Mouse (Mus musculus) heart, embryonic 11.5 days (tissue): Measurements from ENCODE around the gene Egflam. TPM values are rescaled to one million over a fixed set of nuclear protein-coding genes. Genes with fewer than 3 reads are reported as not detected.

Source experiments
- ATAC-seq: fragments of 200-750 bp; cut with Nextera tagmentation; replicated peaks from 2 replicates; pipeline ENCODE4 v1.8.0; 2017; ENCODE audit warnings: moderate library complexity; ENCODE audit not compliant: insufficient number of reproducible peaks, low FRiP score, low TSS enrichment
- H3K27ac ChIP-seq: fragments of 300-500 bp; sonication (generic); 2 replicates; pipeline ENCODE4 v1.5.1; 2014; ENCODE audit warnings: mild to moderate bottlenecking, low read depth, low read length
- H3K27me3 ChIP-seq: fragments of 300-500 bp; sonication (generic); 2 replicates; pipeline ENCODE4 v1.6.1; 2014; ENCODE audit warnings: mild to moderate bottlenecking, low read length, mixed read lengths; ENCODE audit not compliant: control insufficient read depth, insufficient read depth
- H3K36me3 ChIP-seq: fragments of 300-500 bp; sonication (generic); 2 replicates; pipeline ENCODE4 v1.6.1; 2014; ENCODE audit warnings: mild to moderate bottlenecking, low read length, moderate library complexity, mixed read lengths; ENCODE audit not compliant: control insufficient read depth, insufficient read depth
- H3K4me1 ChIP-seq: fragments of 300-500 bp; sonication (generic); 2 replicates; pipeline ENCODE4 v1.6.1; 2014; ENCODE audit warnings: low read length; ENCODE audit not compliant: control insufficient read depth, insufficient read depth
- H3K4me2 ChIP-seq: fragments of 300-500 bp; sonication (generic); 2 replicates; pipeline ENCODE4 v1.6.1; 2014; ENCODE audit warnings: mild to moderate bottlenecking, moderate library complexity
- H3K4me3 ChIP-seq: fragments of 300-500 bp; sonication (generic); 2 replicates; pipeline ENCODE4 v1.5.1; 2014; ENCODE audit warnings: low read depth, low read length
- H3K9ac ChIP-seq: fragments of 300-500 bp; sonication (generic); 2 replicates; pipeline ENCODE4 v1.6.1; 2014; ENCODE audit warnings: mild to moderate bottlenecking, low read depth, low read length, moderate library complexity
- H3K9me3 ChIP-seq: fragments of 300-500 bp; sonication (generic); replicated peaks from 2 replicates; pipeline ENCODE4 v1.6.1; 2016; ENCODE audit warnings: low read length; ENCODE audit not compliant: control insufficient read depth
- WGBS: fragments of 180-500 bp; shearing (Covaris S2); extraction: QIAGEN DNeasy Blood & Tissue Kit; methylation state at CpG from one replicate; pipeline ENCODE4 v1.1.7; 2014; ENCODE audit not compliant: insufficient replicate concordance; 5-methylcytosine and 5-hydroxymethylcytosine counted together
- polyA plus RNA-seq: library from polyadenylated mRNA; unstranded; fragments of >200 nt; fragmentation: Nextera tagmentation; extraction: Ambion mirVana; gene quantifications from 2 replicates; pipeline ENCODE4 v1.2.1, GENCODE M21; 2014

The Egflam gene
- polyA plus RNA-seq, 1 experiment from 2014 or later = 7.8 TPM

GRCm38 (mm10) chr15:7315539-7315938 lies 82.7 kb downstream of the Egflam start:
- no peak overlapping the region for H3K4me3 ChIP-seq
- no peak overlapping the region for H3K9ac ChIP-seq
- H3K4me2 ChIP-seq = no peak overlapping the region
- no peak for ATAC-seq
- no peaks in the 10 kb centered on the region for H3K4me1 ChIP-seq
- H3K27ac ChIP-seq = no peak overlapping the region
- H3K36me3 ChIP-seq = no peaks in the 10 kb centered on the region
- no peaks in the 10 kb centered on the region for H3K27me3 ChIP-seq
- H3K9me3 ChIP-seq = no peaks in the 10 kb centered on the region
- 69% methylated on average over 9 of the region's 9 CpGs for WGBS

GRCm38 (mm10) chr15:7308711-7309110 lies 89.5 kb downstream of the Egflam start:
- Histone ChIP-seq H3K4me2 (no peak overlapping the region), H3K9me3 (no peaks in the 10 kb centered on the region), H3K27me3 (no peaks in the 10 kb centered on the region), H3K27ac (no peak overlapping the region), H3K9ac (no peak overlapping the region), H3K4me3 (no peak overlapping the region), H3K36me3 (no peaks in the 10 kb centered on the region), H3K4me1 (no peaks in the 10 kb centered on the region)
- 78% methylated on average over 4 of the region's 4 CpGs for WGBS
- no peak for ATAC-seq

DNA sequence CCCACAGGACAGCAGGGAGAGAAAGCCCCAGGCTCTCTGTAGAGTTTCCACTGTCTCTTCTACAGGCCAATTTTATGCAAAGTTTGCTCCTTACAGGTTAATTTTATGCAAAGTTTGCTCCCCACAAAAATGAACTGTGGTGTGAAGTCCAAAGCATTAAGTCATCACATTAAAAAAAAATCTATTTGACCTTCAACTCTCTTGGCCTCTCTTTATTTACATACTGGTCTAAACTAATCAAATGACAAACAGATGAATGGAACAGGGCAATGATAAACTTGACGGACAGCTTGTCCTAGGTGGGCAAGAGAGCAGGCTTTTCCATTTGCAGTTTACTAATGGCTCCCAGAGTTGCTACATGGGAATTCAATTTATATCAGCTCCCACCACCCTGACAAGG lies 98.3 kb downstream of the Egflam start:
- Histone ChIP-seq H3K27me3 (no peaks in the 10 kb centered on the region), H3K4me3 (no peak overlapping the region), H3K36me3 (no peaks in the 10 kb centered on the region), H3K9me3 (no peaks in the 10 kb centered on the region), H3K4me1 (no peaks in the 10 kb centered on the region), H3K27ac (no peak overlapping the region), H3K9ac (no peak overlapping the region), H3K4me2 (no peak overlapping the region)
- no peak for ATAC-seq
- 64% methylated on average over 1 of the region's 1 CpGs for WGBS

DNA sequence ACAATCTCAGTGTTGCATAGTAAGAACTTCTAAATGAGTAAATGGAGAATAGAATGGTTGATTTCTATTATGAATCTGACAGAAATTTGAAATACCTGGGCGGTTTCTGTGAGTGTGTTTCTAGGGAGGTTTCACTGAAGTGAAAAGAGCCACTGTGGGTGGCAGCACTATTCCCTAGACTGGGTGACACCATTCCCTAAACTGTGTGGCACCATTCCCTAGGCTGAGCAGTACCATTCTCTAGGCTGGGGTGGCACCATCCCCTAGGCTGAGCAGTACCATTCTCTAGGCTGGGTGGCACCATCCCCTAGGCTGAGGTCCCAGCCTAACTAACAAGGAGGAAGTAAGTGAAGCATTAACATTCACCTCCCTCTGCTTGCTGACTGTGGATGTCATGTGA lies 103.0 kb downstream of the Egflam start:
- no peak for ATAC-seq
- Histone ChIP-seq H3K4me3 (no peak overlapping the region), H3K4me2 (no peak overlapping the region), H3K27me3 (no peaks in the 10 kb centered on the region), H3K27ac (no peak overlapping the region), H3K4me1 (no peaks in the 10 kb centered on the region), H3K9ac (no peak overlapping the region), H3K36me3 (no peaks in the 10 kb centered on the region), H3K9me3 (no peaks in the 10 kb centered on the region)
- whole genome bisulfite sequencing = 85% methylated on average over 1 of the region's 1 CpGs

DNA sequence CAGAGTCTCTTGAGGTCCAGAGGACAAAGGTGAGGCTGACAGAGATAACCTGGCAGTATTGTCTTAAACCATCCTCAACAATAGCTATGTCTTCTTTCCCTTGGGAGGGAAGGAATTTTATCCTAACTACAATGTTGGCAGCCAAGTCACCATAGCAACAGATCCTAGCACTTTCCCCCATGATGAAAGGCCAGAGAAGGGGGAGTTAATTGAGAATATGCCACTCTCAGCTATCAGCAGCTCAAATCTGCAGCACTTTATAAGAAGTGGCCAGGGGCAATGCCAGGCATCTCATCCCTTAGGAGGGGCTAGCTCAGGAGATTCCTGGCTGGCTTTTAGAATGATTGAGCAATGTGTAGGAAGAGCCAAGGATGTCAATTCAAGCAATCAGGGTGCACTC lies 105.3 kb downstream of the Egflam start:
- no peaks in the 10 kb centered on the region for H3K9me3 ChIP-seq
- H3K27ac ChIP-seq = no peak overlapping the region
- H3K27me3 ChIP-seq = no peaks in the 10 kb centered on the region
- no peak for ATAC-seq
- H3K4me2 ChIP-seq = no peak overlapping the region
- no peaks in the 10 kb centered on the region for H3K4me1 ChIP-seq
- H3K9ac ChIP-seq = no peak overlapping the region
- H3K4me3 ChIP-seq = no peak overlapping the region
- H3K36me3 ChIP-seq = no peaks in the 10 kb centered on the region

DNA sequence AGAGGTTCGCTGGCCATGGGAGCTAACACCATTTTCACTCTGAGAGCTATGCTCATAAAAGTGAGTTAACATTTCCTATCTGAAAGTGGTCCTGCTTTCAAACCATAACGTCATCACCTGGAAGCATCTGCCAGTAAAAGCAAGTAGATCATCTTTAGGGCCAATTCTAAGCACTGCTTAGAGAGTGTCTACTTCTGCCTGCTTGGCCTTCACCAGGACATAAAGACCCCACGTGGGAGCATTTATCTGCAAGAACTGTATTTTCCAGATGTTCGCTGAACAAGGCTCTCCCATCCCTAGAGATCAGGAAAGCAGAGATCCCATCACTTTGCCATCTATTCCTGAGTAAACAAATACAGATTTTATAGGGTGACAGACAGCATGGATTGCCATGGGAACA lies 108.2 kb downstream of the Egflam start:
- H3K27ac ChIP-seq = no peak overlapping the region
- no peak overlapping the region; the same call in 1 of the 2 replicates for H3K4me2 ChIP-seq
- H3K9me3 ChIP-seq = no peaks in the 10 kb centered on the region
- no peak overlapping the region for H3K4me3 ChIP-seq
- no peak for ATAC-seq
- no peaks in the 10 kb centered on the region for H3K36me3 ChIP-seq
- H3K27me3 ChIP-seq = no peaks in the 10 kb centered on the region
- no peak overlapping the region for H3K9ac ChIP-seq
- H3K4me1 ChIP-seq = no peaks in the 10 kb centered on the region
- WGBS = 69% methylated on average over 4 of the region's 4 CpGs

- H3K4me1 ChIP-seq = no peaks in the 10 kb centered on the region
- no peaks in the 10 kb centered on the region for H3K9me3 ChIP-seq
- no peak for ATAC-seq
- no peak overlapping the region for H3K4me3 ChIP-seq
- H3K27ac ChIP-seq = no peak overlapping the region
- no peaks in the 10 kb centered on the region for H3K36me3 ChIP-seq
- 32% methylated on average over 14 of the region's 14 CpGs for WGBS
- H3K4me2 ChIP-seq = peak overlapping the region; percentile 41
- H3K9ac ChIP-seq = no peak overlapping the region
- no peaks in the 10 kb centered on the region for H3K27me3 ChIP-seq
These were observed 108.7 kb downstream of the Egflam start for GRCm38 (mm10) chr15:7289516-7289915.

GRCm38 (mm10) chr15:7288841-7289424 lies 109.3 kb downstream of the Egflam start:
- Histone ChIP-seq H3K9me3 (no peaks in the 10 kb centered on the region), H3K4me3 (no peak overlapping the region), H3K27ac (no peak overlapping the region), H3K4me2 (peak overlapping the region; percentile 41; the same call in 1 of the 2 replicates), H3K9ac (no peak overlapping the region), H3K27me3 (no peaks in the 10 kb centered on the region), H3K36me3 (no peaks in the 10 kb centered on the region), H3K4me1 (no peaks in the 10 kb centered on the region)
- no peak for ATAC-seq
- WGBS = 32% methylated on average over 4 of the region's 4 CpGs

- no peak for ATAC-seq
- Histone ChIP-seq H3K4me2 (no peak overlapping the region), H3K4me3 (no peak overlapping the region), H3K27me3 (no peaks in the 10 kb centered on the region), H3K9me3 (no peaks in the 10 kb centered on the region), H3K4me1 (no peaks in the 10 kb centered on the region), H3K36me3 (no peaks in the 10 kb centered on the region), H3K9ac (no peak overlapping the region), H3K27ac (no peak overlapping the region)
- WGBS = 74% methylated on average over 3 of the region's 3 CpGs
These were observed 110.3 kb downstream of the Egflam start for GRCm38 (mm10) chr15:7287911-7288310.
